Mouse (Mus musculus): ENCODE data around the gene Pram1.
"Not testable (repeated sequence)": the region's sequence is repeated elsewhere in the genome, so short reads cannot be mapped to it uniquely, and the experiment has no call there.

The Pram1 gene

GRCm38 (mm10) chr17:33637516-33638276, at the start of gene Pram1:
Gene Pram1 (plus strand): TSS chr17:33638056.
- no peak for DNase-seq

- no peak for DNase-seq
Measured at GRCm38 (mm10) chr17:33597271-33597670, 40.6 kb upstream of the Pram1 start.

- DNase-seq, result no peak
Measured at GRCm38 (mm10) chr17:33598506-33598905, 39.4 kb upstream of the Pram1 start.

GRCm38 (mm10) chr17:33599836-33600475, 37.9 kb upstream of the Pram1 start:
- no peak for DNase-seq

- no peak for DNase-seq
Measured at GRCm38 (mm10) chr17:33600831-33601230, 37.0 kb upstream of the Pram1 start.

GRCm38 (mm10) chr17:33601947-33602346, 35.9 kb upstream of the Pram1 start:
- no peak for DNase-seq

GRCm38 (mm10) chr17:33607273-33607672, 30.6 kb upstream of the Pram1 start:
- no peak for DNase-seq

- DNase-seq, result no peak
Measured at GRCm38 (mm10) chr17:33610548-33610947, 27.3 kb upstream of the Pram1 start.

GRCm38 (mm10) chr17:33613726-33614125, 24.1 kb upstream of the Pram1 start:
- DNase-seq, result not testable (repeated sequence)

- DNase-seq, result no peak
Measured at GRCm38 (mm10) chr17:33627281-33627680, 10.6 kb upstream of the Pram1 start.

- peak; percentile 88 for DNase-seq
Measured at GRCm38 (mm10) chr17:33628621-33629486, 9.0 kb upstream of the Pram1 start, which contains the start of gene Zfp414. Gene Zfp414 (plus strand): TSS chr17:33629090.

GRCm38 (mm10) chr17:33629487-33630125, 8.2 kb upstream of the Pram1 start:
- DNase-seq, result peak; percentile 15

GRCm38 (mm10) chr17:33630171-33630895, 7.5 kb upstream of the Pram1 start:
- DNase-seq, result no peak

- DNase-seq, result peak; percentile 14
Measured at GRCm38 (mm10) chr17:33631236-33631635, 6.6 kb upstream of the Pram1 start.

- DNase-seq, result peak; percentile 15
Measured at GRCm38 (mm10) chr17:33631796-33632195, 6.1 kb upstream of the Pram1 start.

- DNase-seq, result peak; percentile 22
Measured at GRCm38 (mm10) chr17:33637038-33637437, 818 bp upstream of the Pram1 start.

GRCm38 (mm10) chr17:33639743-33640142, 1.9 kb downstream of the Pram1 start:
- DNase-seq, result no peak

- no peak for DNase-seq
Measured at GRCm38 (mm10) chr17:33644068-33644467, 6.2 kb downstream of the Pram1 start.

GRCm38 (mm10) chr17:33645073-33645472, 7.2 kb downstream of the Pram1 start:
- no peak for DNase-seq

- DNase-seq, result no peak
Measured at GRCm38 (mm10) chr17:33649781-33650475, 12.1 kb downstream of the Pram1 start.

- no peak for DNase-seq
Measured at GRCm38 (mm10) chr17:33666813-33667212, 29.0 kb downstream of the Pram1 start.
